Mouse (Mus musculus) spleen, adult 12 weeks (tissue): ENCODE data around the gene Zfhx3.

Experiments
- DNase-seq: peaks from one replicate; pipeline ENCODE4 v3.0.0; 2022; ENCODE audit warnings: low spot score

Gene Zfhx3

DNA sequence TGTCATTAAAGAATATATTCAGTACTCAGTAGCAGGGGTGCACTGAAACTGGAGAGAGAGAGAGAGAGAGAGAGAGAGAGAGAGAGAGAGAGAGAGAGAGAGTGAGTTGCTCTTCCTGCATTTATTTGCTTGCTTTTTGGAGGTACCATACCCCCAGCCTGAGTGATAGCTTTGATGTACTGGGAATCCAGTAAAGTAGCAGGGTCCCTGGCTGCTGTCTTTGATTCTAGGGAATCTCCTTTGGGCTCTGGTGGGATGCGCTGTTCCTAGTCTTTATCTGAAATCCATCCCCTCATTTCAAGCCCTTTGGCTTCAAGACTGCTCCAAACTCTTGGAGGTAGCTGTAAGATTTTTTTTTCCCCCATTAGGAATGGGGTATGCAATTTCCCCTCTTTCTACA lies 759.8 kb downstream of the Zfhx3 start:
- DNase-seq: no peak

DNA sequence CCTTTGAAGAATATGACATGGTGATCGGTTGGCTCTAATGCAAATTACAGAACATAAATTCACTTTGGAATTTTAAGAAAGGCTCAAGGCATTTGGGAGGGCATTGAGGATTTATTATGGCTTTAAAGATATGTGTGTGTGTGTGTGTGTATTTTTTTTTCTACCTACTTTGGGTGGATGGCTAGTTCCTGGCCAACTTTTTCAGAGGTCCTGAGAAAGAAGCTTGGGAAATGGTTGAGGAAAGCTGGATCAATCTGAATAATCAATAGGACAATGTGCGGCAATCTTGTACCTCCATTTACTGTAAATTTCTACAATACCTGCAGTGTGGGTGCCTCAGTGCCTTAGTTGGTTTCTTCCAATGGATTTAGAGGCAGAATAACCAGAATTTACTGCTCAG lies 763.3 kb downstream of the Zfhx3 start:
- DNase-seq: no peak

DNA sequence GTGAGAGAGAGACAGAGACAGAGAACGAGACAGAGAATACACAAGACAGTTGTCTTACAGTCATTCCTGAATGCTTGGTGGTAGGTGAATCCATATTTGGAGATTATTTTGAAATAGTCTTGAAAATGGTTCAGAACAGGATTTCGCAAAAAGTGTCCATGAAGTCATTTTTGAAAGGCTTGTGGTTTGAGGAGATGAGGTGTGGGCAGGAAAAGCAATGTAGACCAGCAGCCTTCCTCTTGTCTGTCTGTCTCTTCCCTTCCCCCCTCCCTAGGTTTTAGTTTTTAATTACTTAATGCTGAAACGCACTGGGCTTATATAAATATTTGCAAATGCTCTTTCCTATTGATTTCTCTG lies 764.0 kb downstream of the Zfhx3 start:
- no peak for DNase-seq

DNA sequence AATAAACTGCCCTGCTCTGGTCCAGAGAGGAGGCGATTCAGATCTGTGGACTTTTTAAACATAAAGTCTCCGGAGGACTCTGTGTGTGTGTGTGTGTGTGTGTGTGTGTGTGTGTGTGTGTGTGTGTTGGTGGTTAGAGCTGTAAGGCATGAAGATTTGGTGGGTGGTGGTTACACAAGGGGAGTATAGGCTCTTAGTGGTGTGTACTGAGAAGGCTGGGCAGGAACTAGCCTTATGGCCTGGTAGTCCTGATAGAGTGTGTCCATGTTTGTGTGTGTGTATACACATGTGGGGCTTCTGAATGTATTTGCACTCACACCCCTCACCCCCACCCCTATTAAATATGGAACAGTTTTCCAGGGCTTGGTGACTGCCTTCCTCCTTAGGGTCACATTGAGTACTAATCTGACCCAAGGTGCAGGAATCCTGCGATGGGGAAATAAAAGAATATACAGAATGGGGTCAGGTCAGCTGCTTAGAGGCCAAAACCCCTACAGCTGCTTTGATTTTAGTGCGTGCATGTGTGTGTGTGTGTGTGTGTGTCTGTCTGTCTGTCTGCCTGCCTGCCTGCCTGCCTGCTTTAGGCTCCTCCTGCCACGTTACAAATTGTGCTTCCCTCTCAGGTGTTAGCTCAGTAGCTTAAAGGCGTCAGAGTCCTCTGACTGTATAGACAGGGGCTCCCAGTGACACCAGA lies 764.6 kb downstream of the Zfhx3 start:
- no peak for DNase-seq

DNA sequence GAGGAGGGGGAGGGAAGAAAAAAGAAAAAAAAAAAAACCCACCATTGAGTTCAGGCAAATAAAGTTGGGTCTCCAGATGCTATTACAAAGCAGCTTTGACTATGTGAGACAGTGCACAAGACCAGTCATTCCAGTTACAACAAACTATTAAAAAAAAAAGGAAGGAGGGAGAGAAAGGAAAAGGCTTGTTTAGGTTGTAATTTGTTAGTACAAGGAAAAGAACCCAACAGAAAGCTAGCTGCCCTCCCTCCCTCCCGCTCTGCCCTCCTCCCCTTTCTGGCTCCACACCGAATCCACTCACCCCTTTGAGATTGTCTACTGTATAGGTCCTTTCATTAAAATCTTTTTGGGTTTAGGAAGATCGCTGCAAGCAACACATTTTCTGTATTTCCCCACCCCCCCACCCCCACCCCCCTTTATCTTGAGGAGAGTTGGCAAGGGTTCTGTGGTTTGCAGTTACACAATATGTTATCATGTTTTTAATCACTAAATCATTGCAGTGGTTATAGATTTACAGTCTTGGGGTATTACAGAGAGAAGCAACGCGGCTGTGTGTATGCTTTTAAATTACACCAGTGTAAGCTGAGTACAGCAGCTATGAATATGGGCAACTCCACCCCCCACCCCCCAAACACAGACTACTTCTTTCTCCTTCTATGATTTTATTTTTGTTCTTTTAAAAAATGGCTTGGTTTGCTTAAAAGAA lies 765.3 kb downstream of the Zfhx3 start:
- no peak for DNase-seq

DNA sequence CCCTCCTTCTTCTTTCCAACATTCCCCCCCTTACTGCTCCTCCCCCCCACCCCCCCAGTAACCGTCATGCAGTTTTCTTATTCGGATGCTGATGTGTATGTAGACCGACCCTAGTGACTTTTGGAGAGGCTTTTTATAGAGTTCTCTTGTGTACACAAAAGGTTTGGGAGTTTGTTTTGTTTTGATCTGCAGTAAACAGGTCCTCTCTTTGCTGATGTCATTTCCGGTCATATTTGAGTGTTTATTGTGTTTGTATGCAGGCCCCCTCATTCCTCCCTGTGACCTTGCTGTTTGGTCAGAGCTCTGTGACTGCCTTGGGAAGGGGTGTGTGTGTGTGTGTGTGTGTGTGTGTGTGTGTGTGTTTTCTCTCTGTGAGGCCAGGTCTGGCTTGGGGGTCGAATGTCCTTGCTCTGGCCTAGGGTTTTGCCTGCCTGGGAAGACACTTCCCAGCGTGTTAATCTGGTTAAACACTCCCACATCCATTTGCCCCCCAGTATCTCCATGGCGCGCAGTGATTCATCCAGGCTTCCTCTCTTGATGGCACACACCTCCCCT lies 766.5 kb downstream of the Zfhx3 start:
- no peak for DNase-seq

DNA sequence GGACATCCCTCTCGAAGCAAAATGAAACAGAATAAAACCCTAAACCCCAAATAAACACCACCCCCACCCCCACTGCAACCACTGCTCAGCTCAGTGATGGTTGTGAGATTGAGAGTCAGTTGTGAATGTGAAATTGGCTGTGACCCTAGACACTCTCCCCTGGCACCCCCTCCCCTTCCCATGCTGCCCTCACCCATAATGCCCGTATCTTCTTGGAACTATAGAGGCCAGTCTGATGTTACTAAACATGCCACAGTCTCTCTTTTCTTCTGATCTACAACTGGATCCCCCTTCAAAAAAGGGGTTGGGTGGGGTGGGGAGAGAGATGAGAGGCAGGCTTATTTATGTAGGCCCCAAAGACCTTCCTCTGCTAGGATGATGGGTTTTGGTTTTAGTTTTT lies 767.0 kb downstream of the Zfhx3 start:
- DNase-seq: no peak

DNA sequence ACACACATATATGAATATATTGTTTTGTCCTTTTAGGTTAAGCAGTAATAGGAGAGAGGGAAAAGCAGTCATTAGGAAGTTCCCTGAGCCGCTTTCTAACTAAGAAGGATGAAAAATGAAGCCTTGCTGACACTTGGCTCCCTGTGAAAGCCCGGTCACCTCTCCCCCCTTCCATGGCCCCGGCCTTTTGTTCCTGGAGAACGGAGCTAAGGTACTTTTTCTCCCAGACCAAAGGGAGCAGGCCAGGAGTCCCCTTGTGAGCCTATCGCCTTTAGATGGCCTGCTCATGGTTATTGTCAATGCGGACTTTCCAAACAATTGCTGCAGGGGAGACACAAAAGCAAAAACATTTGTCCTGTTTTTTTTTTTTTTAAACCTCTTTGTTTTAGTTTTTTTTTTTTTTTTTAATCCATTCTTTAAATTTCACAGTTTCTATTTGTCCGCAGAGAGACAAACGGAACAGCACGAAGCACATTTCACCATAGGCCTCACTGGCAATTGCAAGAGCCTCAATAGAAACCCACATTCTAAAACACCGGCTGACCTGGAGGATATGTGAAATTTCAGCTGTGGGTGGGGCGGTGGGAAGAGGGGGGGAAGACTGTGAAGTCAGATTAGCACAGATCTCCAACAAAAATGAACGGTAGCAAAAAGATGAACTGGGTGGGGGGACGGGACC lies 767.6 kb downstream of the Zfhx3 start:
- no peak for DNase-seq

DNA sequence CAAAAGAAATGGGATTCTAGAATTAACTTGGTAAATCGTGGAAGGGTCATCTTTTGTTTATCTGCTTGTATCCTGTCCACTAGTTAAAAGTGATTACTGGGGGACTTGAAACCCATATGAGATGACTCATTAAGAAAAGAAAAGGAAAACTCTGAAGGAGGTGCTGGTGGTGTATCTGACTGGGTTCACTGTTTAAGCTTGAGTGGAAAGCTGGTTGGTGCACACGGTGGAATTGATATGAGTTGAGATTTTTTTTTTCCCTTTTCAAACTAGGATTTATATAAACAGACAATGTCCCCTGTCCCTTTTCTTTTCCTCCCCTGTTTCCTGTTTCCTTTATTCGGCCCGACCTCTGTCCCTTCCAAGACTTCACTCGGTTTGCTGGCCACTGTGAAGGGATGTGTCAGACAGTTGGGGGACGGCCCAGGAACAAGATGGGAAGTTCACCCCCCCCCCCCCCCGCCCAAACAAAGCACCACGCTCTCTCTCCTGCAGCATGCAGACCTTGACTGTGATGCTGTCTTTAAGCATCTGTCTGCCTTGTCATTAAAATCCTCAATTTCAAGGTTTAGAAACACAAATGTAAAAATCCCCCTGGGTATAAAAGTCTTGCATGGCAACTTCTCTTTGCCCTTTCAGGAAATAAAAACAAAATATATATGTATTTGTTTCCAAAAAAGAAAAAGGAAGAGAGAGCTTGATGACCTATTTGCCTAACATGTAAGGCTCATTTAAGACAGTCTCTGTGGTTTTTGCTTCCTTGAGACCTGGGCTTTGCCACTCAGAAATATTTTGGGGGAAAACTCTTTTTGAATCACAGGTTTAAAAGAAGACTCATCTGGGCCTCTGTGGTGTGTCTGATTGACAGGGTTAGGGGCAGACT lies 768.4 kb downstream of the Zfhx3 start:
- no peak for DNase-seq

DNA sequence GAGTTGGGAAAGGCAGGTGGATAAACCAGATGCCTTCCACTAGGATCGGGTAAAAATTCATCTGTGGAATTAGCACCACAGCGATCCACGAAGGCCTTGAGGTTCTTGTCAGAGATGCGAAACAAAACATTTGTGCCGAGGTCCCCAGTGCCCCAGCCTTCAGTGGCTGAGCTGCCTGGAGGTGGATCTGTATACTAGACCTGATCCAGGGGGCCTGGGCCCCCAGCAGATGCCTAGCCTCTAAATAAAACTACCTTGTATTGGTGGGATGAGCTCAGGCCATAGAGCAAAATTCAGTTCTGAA lies 769.0 kb downstream of the Zfhx3 start:
- no peak for DNase-seq

DNA sequence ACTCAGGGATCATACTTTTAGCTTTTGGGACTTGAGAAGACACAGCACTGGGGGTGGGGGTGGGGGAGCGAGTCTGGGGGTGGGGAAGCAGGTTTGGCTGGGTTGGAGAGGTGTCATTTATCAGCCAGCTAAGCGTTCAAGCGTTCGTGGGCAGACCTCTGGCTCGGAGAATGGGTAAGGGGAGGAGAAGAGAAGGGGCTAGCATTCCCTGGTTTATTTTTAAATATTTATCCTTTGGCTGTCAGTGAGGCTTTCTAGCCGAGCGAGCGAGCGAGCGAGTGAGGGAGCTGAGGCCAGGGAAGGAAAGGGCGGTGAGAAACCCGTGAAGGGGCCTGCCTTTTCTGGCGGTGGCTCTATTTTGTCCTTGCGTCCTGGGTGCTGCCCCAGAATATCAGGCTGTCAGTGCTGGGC lies 769.6 kb downstream of the Zfhx3 start:
- DNase-seq: no peak

DNA sequence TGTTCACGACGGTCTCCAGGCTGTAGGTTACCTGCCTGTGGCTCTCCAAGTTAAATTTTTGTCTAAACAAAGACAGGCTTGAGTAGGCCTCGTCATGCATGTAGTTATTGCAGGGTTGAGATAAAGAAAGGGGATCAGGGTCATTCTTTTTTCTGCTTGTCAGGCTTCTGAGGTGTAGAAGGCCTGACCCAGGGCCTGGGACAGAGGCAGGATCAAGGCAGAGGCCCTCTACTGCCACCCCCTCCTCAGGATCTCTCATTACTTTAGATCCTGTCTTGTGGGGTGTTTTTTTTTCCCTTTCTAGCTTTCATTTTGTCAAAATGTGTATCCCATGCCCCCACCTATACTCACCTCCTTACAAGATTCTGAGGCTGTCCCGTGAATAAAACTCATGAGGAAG lies 770.2 kb downstream of the Zfhx3 start:
- no peak for DNase-seq

DNA sequence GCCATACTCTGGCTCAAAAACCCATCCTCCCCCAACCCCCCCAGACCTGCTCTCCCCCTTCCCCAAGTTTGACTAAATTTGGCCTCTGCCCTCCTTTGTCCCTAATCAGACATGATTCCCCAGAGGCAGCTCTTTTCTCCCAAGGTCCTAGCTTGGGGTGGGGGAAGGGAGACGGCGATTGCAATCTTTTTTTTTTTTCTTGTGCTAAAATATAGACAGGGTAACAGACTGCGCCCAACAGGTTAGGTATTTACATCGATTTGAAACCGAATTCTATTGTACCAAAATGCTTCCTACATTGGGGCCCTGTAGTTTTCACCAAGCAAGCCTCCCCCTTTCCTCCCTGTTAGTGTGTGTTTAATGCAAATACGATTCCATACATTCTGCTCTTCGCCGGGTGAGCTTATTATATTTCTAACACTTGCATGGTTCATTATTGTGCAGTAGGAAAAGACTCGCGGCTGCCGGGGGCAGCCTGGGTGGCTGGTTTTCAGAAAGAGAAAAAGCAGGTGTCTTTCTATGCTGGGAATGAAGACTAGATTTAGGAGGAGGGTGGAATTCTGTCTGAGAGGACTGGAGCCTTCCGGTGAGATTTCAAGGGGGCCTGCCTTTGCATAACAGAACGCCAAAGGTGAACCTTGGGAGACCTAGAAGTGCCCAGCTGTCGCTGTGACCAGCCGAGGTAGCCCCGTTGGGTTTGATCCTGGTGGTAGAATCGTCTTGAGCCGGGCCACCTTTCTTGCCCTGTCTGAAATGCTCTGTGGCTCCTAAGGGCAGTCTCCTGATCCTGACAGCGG lies 771.1 kb downstream of the Zfhx3 start:
- no peak for DNase-seq

DNA sequence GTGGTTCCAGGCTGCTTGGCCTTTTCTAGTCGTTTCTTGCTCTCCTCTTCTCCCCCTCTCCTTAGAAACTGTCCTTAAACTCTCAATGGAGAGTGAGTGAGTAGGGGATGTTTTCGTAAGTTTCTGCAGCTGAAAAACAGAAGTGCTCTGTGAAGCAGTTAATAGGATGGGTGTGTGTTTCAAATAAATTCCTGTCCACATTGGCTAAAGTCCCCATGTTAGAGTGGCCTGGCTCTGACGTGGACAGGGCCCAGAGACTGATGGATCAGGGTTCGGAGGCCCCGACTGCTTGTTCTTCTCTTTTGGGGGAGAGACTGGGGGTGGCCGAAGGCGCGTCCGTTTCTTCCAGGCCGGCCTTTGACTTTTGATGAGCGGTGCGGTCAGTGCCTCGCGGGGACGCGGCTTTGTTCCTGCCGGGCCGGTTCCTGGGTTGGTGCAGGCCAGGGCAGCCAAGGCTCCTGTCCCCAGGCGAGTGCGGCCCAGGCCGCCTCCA lies 771.7 kb downstream of the Zfhx3 start:
- no peak for DNase-seq

DNA sequence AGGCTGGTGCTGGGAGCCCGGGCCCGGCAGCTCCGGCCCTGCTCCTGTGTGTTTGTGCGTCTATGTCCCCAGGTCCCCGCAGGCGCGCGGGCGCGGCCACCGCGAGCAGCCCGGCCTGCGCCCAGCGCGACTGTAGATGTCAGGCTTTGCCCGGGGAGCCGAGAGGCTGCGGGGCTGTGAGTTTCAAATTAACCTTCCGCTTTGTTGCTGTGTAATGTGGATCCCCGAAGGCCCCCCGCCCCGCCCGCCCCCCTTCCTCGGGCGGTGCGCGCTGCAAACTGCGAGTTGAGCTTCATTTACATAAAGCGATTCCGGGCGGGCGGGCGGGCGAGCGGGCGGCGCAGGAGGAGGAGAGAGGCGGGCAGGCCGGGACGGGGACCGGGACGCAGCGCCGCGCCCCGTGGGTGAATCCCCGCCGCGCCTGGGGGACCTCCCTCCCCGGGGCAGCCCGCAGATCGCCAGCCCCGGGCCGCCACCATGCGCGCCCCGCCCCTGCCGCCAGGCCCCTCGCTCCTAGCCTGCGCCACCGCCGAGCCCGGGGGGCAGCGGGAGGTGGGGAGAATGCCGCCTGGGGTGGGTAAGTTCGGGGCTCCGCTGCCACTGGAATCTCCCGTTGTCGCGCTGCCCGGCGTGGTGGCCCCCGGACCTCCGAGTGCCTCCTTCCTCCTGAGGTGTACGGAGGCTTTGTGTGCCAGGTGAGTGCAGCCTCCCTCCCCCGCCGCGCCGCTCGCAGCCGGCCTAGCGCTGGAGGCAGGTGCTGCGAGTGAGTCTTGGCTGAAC lies 772.4 kb downstream of the Zfhx3 start:
- no peak for DNase-seq

DNA sequence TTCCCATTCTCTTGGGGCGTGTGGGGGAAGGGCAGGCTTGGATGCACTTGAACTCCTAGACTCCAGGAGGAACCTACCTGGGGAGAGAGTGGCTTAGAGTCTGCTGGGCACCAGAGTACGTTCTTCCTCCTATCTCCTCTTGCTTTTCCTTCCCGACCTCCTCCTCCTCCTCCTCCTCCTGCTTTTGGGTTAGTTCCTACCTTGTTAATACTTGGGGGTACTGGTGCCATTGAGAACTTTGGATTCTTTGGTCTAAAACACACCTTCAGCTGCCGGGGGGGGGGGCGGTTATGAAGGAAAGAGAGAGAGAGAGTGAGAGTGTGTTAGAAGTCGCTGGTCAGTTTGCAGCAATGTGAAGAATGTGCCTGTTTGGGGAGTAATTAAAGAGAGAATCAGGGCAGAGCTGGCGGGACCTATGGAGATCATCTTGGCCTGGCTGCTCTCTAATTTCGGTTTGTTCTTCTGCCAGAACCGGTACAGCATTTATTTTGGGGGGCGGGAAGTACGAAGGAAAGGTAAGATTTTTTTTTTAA lies 773.0 kb downstream of the Zfhx3 start:
- DNase-seq: no peak

DNA sequence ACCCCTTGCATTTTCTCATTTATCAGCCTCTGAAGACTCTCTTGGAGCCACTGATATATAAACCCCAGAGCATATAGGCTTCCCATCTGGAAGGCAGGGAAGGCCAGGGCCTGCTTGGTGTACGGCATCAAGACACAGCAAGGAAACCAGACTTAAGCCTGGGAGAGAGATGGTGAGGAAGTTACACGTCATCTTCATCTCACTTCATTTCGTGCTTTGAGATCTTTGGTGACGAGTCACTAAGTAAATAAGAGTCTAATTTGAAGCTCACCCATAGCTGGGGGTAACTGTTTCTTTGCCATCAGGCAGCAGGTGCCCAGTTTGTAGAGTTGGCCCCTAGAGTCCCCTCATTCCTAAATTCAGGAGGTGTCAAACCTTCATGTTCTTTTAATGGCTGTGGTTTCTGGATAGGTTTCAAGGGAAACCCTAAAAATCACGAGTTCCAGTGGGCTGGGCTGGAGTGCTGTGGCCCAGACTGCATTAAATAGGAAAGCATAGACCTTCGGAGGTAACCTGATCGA lies 773.9 kb downstream of the Zfhx3 start:
- DNase-seq: no peak

DNA sequence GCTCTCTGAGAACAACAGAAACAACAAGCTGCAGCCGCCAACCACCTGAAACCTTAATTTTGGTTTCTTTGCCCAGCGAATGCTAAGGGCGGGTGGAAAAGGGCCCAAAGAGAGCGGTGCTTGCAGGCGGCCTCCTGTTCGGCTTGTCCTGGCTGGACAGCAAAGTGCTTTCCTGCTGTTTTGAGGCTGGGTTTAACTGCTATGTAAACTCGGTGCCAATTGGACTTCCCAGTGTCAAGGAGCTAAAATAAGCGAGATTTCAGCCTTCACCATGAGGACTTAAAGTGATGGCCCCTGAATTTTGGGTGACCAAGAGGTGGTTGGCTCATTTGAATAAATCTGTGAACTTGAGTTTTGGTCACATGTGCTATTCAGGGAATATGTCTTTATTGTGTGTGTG lies 775.1 kb downstream of the Zfhx3 start:
- no peak for DNase-seq

DNA sequence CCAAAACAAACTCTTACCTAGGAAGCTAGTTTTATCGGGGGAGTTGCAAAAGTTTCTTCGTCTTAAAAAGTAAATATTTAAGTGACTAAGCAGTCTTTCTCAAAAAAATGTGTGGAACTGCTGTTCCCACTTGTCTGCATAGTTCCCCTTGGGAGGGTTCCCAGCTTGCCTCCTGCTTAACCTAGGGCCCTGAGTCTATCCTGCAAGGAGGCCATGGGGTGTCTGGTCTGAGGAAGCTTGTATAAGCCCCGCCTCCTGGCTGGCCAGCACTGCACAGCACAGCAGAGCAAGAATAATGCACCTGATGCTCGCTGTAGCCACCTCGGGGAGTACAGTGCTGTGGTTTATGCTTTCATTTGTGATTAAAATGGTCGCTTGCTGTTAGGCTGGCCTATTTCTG lies 775.6 kb downstream of the Zfhx3 start:
- no peak for DNase-seq

DNA sequence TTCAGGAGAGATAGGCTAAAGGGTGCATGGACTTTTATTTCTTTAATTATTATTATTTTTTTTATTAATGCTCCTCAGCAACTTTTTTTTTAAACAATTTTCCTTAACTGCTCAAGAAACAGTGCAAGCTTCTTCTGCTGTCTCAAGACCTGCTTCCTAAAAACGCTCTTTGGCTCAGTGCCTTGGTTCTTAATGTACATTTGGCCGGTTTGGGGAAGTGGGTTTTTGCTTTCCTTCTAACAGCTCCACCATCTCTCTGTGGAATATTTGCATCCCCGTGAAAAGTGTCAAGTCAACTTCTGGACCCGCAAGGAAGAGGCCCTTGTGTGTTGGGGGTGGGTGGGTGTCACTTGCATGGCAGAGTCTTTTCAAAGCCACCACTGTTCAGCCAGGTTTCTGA lies 778.4 kb downstream of the Zfhx3 start:
- DNase-seq: no peak
